Mouse (Mus musculus): ENCODE results near the gene Atad3a.

DNA sequence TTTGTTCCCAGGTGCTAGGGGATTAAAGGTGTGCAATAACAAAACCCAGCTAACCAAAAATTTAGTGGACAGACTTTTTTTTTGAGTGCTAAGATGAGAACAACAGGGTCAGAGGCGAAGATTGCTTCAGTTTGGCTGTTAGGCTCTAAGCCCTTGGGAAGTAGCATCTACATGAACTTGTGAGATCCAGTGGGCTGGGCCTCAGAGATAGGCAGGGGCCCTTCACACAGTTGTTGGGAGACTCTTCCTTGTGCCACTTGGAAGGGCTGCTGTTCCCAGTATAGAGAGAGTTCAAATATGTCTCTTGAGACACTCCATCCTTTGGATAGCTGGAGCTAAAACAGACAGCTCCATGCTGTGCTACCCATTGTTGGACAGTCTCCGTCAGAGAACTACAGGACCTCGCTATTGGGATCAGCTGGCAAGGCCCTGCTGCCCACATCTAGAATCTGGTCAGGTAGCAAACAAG lies 29.2 kb upstream of the Atad3a start, which contains the start of gene Ankrd65:
- TF ChIP-seq MAZ (IDR thresholded peaks at IDR 0.05; ENCODE audit: low read depth, low read length): no peak
- no peak for TF ChIP-seq MYC (IDR thresholded peaks at IDR 0.05; ENCODE audit: low read depth, low read length)
- TF ChIP-seq CTCF (conservative IDR thresholded peaks at IDR 0.05 in 1 of 2, IDR thresholded peaks at IDR 0.05 in 1 of 2; ENCODE audit: low read depth in 2 of 2, low read length in 2 of 2): no peak
- no peak for TF ChIP-seq ZC3H11A (IDR thresholded peaks at IDR 0.05; ENCODE audit: low read depth, low read length)
- no peak for TF ChIP-seq USF1 (IDR thresholded peaks at IDR 0.05; ENCODE audit: low read depth, low read length)
- TF ChIP-seq UBTF (IDR thresholded peaks at IDR 0.05; ENCODE audit: low read depth, low read length): no peak
- no peak for TF ChIP-seq KAT2A (IDR thresholded peaks at IDR 0.05; ENCODE audit: insufficient replicate concordance, low read length)
- TF ChIP-seq IRF4 (IDR thresholded peaks at IDR 0.05; ENCODE audit: low read depth, low read length): no peak
- TF ChIP-seq EP300 (IDR thresholded peaks at IDR 0.05; ENCODE audit: low read length): no peak
- no peak for TF ChIP-seq HCFC1 (IDR thresholded peaks at IDR 0.05; ENCODE audit: low read depth, low read length)
- TF ChIP-seq NRF1 (IDR thresholded peaks at IDR 0.05; ENCODE audit: low read depth, low read length): no peak
- no peak for TF ChIP-seq BHLHE40 (IDR thresholded peaks at IDR 0.05; ENCODE audit: low read depth, low read length)
